Mouse (Mus musculus) liver, adult 2 months (tissue): ENCODE measurements at regions not wholly inside any gene's neighbourhood (a gene's known extent, or its start where the extent isn't known, plus 50 kb on each side); places are given as distances from the start of the nearest gene placed in this dataset.

Experiments
- CTCF ChIP-seq: fragments of 200-500 bp; IDR thresholded peaks from 2 replicates; pipeline ENCODE4 v1.5.1; 2011; ENCODE audit warnings: low read depth, low read length, control low read depth
- POLR2A ChIP-seq: fragments of 200-500 bp; IDR thresholded peaks from 2 replicates; pipeline ENCODE4 v1.6.1; 2011; ENCODE audit warnings: low read length, control low read depth; ENCODE audit not compliant: insufficient read depth; ENCODE audit errors: extremely low read depth

DNA sequence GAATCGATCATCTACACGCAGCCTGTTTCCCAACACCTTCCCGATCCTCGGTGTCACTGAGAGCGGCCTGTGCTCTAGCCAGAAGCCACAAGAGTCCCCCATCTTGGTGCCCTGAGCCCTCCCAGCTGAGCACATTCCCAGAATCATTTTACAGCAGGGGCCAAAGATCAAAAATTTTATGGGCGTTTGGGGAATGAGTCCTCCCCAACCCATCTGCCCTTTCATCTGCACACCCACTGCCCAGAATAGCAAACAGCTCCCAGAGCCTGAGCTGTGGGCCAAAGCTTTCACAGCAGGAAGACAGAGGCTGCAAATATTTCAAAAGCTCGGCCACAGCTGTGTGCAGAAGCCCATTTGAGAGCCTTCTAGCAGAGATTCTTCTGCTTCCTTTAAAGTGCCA lies 89.0 kb downstream of the Polr2m start:
- TF ChIP-seq CTCF (no peak), POLR2A (no peak)
